Comparison of ENCODE assay signal across 25 mouse cellular contexts in genomic region chr11:54174226-54174625, GRCm38 (mm10).
DNase-seq lines count a peak whose midpoint lies in the region; ATAC-seq and TF ChIP-seq lines count a peak whose summit lies in the region.
"Had no signal": no experiment of that assay in that cellular context is flagged by ENCODE, and none has a peak within 500 bp of the region (broad histone marks: within the 10 kb centered on the region; RNA-seq: fewer than 3 reads in every experiment).

No protein-coding gene starts in this region.

- H3K27me3 ChIP-seq in heart, embryonic 12.5 days (replicated peaks): no peaks in the 10 kb centered on the region
- H3K27me3 ChIP-seq in lung, embryonic 16.5 days (ENCODE audit: control insufficient read depth, insufficient read depth, low read depth, low read length): no peaks in the 10 kb centered on the region
- H3K27me3 ChIP-seq: embryonic facial prominence, embryonic 13.5 days; embryonic facial prominence, embryonic 15.5 days; forebrain, embryonic 12.5 days; Patski had no signal

- no peak for TF ChIP-seq POLR2A in lung, adult 2 months (IDR thresholded peaks at IDR 0.05; ENCODE audit: borderline replicate concordance, extremely low read depth, low read depth, low read length)

- no peak overlapping the region for H3K4me3 ChIP-seq in heart, embryonic 12.5 days
- no peak overlapping the region for H3K4me3 ChIP-seq in lung, embryonic 16.5 days (ENCODE audit: low read length)
- no peak overlapping the region for H3K4me3 ChIP-seq in lung, adult 2 months (replicated peaks; ENCODE audit: extremely low read depth, low read depth, low read length)
- H3K4me3 ChIP-seq: embryonic facial prominence, embryonic 13.5 days; embryonic facial prominence, embryonic 15.5 days; erythroblast, embryonic 14.5 days; forebrain, embryonic 10.5 days; forebrain, embryonic 12.5 days had no signal

- no peak overlapping the region for H3K9ac ChIP-seq in heart, embryonic 12.5 days
- H3K9ac ChIP-seq in lung, embryonic 16.5 days (ENCODE audit: low read length): no peak overlapping the region
- H3K9ac ChIP-seq: embryonic facial prominence, embryonic 13.5 days; embryonic facial prominence, embryonic 15.5 days; forebrain, embryonic 12.5 days had no signal

- peak; percentile 55 for DNase-seq in heart, adult 11 months
- DNase-seq in lung, adult 2 months: no peak
- DNase-seq in layer of hippocampus, adult 8-10 months (ENCODE audit: low spot score in 2 of 2): no peak
- DNase-seq: adrenal gland, adult 8-10 months; adrenal gland, postnatal 14 days; adrenal gland, postnatal 36 days; cerebellum, adult 11 months; cerebellum, adult 18-20 months; cerebellum, adult 8-10 months; cerebellum, adult 9-11 months; cerebellum, postnatal 14 days; cerebellum, postnatal 36 days; embryo, embryonic 11 days had no signal

- TF ChIP-seq CTCF in lung, adult 2 months (IDR thresholded peaks at IDR 0.05; ENCODE audit: insufficient read depth, low read length): no peak

- H3K4me1 ChIP-seq in heart, embryonic 12.5 days (replicated peaks): no peaks in the 10 kb centered on the region
- no peaks in the 10 kb centered on the region for H3K4me1 ChIP-seq in lung, embryonic 16.5 days (replicated peaks; ENCODE audit: control insufficient read depth, insufficient read depth, low read length)
- no peaks in the 10 kb centered on the region for H3K4me1 ChIP-seq in lung, adult 2 months (ENCODE audit: control insufficient read depth, insufficient read depth, low read length)
- H3K4me1 ChIP-seq: embryonic facial prominence, embryonic 13.5 days; embryonic facial prominence, embryonic 15.5 days; forebrain, embryonic 10.5 days had no signal

- no peaks in the 10 kb centered on the region for H3K36me3 ChIP-seq in heart, embryonic 12.5 days
- H3K36me3 ChIP-seq in lung, embryonic 16.5 days (ENCODE audit: control insufficient read depth, insufficient read depth, low read length): no peaks in the 10 kb centered on the region
- H3K36me3 ChIP-seq: embryonic facial prominence, embryonic 13.5 days; embryonic facial prominence, embryonic 15.5 days; forebrain, embryonic 10.5 days; forebrain, embryonic 12.5 days had no signal

- no peak overlapping the region for H3K27ac ChIP-seq in heart, embryonic 12.5 days (ENCODE audit: poor library complexity, severe bottlenecking)
- H3K27ac ChIP-seq in lung, embryonic 16.5 days (ENCODE audit: low read length): peak overlapping the region; percentile 15; the same call in 1 of the 2 replicates
- H3K27ac ChIP-seq: embryonic facial prominence, embryonic 13.5 days; embryonic facial prominence, embryonic 15.5 days; forebrain, embryonic 10.5 days; forebrain, embryonic 12.5 days had no signal

- WGBS in heart, embryonic 12.5 days: 86% methylated on average over 4 of the region's 4 CpGs
- WGBS in lung, embryonic 16.5 days: 84% methylated on average over 4 of the region's 4 CpGs
- WGBS in lung, adult 2 months: 84% methylated on average over 4 of the region's 4 CpGs

- no peak overlapping the region for H3K4me2 ChIP-seq in heart, embryonic 12.5 days
- no peak overlapping the region for H3K4me2 ChIP-seq in lung, embryonic 16.5 days (ENCODE audit: low read depth, low read length)
- H3K4me2 ChIP-seq: embryonic facial prominence, embryonic 13.5 days; embryonic facial prominence, embryonic 15.5 days; forebrain, embryonic 12.5 days had no signal

- no peaks in the 10 kb centered on the region for H3K9me3 ChIP-seq in heart, embryonic 12.5 days (replicated peaks)
- no peaks in the 10 kb centered on the region for H3K9me3 ChIP-seq in lung, embryonic 16.5 days (ENCODE audit: control insufficient read depth, low read length)
- H3K9me3 ChIP-seq: embryonic facial prominence, embryonic 13.5 days; embryonic facial prominence, embryonic 15.5 days; forebrain, embryonic 10.5 days; forebrain, embryonic 12.5 days had no signal

- no peak for ATAC-seq in heart, embryonic 12.5 days (ENCODE audit: insufficient number of reproducible peaks, low FRiP score)
- no peak for ATAC-seq in lung, embryonic 16.5 days (ENCODE audit: low read depth)
- peak; percentile 35; the same call in 1 of the 2 replicates for ATAC-seq in granulocyte monocyte progenitor cell, adult 5-6 weeks (replicated peaks; ENCODE audit: poor library complexity, severe bottlenecking)
- ATAC-seq: activated CD4-positive, CD25-positive, alpha-beta regulatory T cell, adult 4 months; forebrain, embryonic 14.5 days; forebrain, embryonic 16.5 days; Patski had no signal
